Mouse (Mus musculus): ENCODE measurements around the gene Gm20696.
A peak's percentile ranks its signal among the peaks of the same experiment; 100 is the strongest.

Gm20696 gene

DNA sequence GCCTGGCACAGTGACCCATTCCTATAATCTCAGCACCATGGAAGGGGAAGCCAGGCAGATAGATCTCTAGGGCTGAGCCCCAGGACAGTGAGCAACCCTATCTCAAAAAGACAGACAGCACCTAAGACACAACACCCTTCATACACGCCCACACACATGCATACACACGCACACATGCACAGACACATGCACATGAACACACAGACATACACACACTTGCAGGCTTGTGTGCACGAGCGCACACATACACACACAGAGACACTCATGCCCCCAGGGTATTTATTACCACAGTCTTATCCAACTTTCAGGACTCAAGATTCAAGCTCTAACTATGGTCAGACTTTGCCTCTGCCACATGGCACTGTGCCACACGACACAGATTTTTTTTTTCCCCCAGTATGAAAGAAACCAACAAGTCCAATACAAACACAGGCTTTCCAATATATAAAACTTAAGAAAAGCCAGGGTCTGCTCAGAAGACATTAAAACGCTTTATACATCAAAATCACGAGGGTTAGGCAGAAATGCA is 182.3 kb downstream of the Gm20696 start:
- DNase-seq (ENCODE audit: low spot score in 2 of 2), result no peak

DNA sequence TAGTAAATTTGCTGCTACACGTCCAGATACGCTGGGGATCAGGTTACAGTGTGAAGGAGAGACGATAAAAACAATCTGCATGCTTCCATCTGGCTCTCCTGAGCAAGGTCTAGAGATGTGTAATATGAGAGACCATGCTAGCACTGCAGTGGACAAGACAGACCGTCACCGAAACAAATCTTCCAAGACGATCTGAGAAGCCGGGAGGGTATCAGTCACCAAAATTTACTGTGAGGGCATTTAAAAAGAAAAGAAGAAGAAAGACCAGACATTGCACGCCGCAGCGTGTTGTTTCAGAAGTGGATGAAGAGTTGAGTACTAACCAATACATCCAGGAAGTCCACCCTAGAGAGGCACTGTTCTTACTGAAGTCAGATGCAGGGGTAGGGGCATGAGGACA is 183.0 kb downstream of the Gm20696 start:
- no peak for DNase-seq (ENCODE audit: low spot score in 2 of 2)

DNA sequence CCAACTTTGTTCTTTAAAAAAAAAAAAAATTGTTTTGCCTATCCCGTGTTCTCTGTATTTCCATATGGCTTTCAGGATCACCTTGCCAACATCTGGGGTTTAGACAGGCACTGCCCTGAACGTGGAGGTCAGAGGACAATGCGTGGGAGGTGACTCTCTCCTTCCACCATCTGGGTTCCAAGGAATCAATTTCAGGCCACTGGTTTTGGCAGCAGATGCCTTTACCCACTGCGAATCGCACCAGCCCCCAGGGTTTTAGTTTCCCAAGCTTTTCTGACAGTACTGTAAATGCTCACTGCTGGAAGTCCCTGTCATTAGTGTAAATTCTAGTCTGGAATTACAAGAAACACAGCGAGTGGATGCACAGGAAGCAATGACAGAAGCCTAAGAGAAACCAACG is 185.0 kb downstream of the Gm20696 start:
- DNase-seq (ENCODE audit: low spot score in 2 of 2), result no peak

DNA sequence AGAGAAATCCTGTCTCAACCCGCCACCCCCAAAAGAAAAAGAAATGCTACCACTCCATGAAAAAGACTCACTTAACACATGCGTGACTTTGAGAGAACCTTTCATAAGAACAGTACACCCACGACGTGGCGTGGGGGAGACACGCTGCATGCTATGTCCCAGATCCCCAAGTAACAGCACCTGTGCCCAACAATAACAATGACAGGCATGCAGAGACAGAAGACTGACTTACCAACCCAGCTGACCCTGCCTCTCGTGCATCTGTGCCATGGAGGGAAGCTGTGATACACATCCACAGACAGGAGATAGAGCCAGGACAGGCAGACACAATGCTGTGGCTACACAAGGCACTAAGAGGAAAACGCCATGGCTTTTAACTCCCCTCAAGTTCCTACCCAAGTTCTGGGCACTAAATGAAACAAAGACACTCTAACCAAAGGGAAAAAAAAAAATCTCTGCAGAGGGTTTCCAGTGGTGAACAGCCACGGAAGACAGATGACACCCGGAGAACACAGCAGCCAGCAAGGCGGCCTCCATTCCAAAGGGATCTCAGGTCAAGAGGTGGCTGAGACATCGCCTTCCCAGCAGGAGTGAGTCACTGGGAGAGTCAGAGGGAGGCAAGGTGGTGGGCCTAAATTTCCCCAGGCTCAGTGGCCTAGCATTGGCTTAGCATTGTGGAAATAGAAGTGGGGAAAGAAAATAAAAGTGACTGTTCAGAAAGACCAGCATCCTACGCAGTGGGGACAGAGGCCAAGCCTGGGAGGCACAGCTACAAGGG is 187.5 kb downstream of the Gm20696 start:
- DNase-seq (ENCODE audit: low spot score in 2 of 2), result no peak

DNA sequence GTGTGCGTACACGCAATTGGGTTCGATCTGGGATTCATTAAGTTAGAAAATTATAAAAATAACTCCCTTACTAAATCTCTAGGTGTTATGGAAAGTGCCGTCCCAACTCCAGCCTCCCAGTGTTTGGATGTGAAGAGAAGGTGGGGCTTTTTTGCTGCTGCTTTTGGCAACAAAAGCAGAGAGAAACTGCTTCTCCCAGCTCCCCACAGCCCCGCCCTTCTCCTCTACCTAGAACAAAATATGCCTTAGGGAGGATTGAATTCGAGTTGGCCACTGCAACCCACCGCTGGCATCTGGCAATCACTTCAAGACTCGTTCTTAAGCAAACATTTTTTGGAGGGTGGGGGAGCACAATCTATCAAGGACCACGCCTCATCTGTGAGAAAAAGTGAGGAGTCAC is 191.6 kb downstream of the Gm20696 start:
- DNase-seq (ENCODE audit: low spot score in 2 of 2), result no peak

DNA sequence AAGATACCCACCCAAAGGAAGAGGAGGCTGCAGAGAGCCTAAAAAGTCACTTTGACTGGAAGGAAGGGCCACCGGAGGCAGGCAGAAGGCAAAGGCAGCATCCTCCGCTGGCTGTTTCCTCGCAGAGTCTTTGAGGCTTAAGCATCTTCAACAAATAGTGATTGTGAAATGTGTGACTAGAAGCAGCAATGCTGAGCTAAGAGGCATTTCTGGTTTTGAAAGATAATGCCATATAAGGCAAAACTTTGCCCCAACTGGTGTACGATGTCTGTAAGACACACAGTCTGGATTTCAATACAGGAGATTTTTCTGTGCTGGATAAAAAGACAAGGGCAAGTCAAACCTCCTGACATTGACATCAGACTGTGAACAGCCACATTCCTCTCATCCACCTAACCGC is 195.7 kb downstream of the Gm20696 start:
- no peak for DNase-seq (ENCODE audit: low spot score in 2 of 2)

DNA sequence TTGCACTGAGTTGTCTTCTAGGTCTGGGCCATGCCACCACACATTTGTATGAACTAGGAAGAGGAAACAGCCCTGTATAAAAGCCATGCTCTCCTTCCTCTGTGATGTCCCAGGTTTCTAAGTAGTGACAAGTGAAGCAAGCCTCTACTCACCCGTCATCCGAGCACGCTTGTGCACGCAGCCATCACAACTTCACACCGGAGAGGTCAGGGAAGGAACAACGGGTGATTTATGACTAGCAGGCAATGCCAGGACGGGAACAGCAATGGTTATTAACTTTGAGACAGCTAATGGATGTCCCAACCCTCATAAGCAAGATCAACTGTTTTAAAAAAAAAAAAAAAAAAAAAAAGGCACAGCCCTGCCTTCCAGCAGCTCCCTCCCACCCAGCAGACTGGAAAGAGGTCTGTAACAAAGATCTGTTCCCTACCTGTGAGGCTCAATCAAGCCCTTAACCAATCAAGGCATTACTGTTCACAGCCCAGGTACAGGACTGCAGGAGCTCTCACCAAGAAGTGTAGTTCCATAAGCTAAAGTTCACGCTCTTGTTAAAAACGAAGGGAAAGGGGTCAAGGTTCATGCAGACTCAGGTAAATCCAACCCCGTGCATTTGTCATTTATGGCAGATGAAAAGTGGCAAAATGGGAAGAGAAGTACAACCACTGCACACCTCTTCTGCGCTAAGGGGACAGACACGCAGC is 197.3 kb downstream of the Gm20696 start:
- DNase-seq (ENCODE audit: low spot score in 2 of 2), result no peak

DNA sequence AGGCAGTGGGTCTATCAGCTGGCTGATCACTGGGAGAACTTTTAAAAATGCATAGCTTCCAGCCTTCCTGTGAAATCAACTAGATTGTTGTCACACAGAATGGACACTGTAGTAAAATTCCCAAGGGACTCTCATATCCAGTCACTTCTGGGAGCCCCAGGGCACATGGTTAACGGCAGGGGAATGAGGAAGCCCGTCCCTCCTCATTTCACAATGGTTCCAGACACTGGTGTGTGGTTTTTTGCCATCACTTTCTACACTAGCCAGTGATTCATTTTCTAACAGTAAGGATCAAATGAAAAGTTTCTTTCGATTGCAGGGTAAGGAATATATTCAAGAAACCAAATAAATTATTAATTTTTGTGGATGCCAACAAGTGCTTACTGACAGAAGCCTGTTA is 198.8 kb downstream of the Gm20696 start:
- no peak for DNase-seq (ENCODE audit: low spot score in 2 of 2)

DNA sequence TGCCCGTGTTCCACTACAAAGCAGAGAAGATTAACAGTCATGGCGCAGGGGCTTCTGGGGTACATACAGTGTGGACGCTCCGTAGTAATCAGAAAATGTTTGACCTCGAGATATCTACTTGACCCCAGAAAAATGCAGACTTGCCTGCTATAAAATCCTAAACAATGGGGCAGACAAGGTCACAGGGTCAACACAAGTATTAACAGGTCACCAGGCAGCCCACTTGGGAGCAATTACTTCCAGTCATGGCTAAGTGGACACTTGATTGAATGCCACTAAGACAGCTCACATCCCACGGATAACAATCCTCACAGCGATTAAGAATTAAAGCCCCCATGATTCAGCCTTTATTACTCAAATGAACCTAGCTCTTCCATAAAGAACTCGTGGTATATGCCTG is 199.5 kb downstream of the Gm20696 start:
- DNase-seq (ENCODE audit: low spot score in 2 of 2), result no peak

DNA sequence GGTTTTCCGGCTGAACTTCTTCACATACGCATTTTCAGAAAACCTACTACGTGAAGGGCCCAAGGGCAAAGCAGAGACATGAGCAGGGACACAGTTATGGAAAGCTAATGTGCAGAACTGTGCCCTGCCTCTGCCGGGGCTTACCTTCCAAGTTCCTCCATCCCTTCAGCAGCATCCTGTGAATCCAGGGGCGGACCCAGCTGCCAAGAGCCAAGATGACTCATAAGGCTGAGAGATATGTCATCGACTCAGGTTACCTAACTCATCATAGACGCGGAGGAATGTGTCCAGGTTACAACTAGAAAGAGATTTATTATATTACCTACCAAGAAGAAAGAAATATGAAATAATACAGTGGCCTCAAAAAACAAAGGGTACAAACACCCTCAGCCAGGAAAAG is 200.2 kb downstream of the Gm20696 start:
- no peak for DNase-seq (ENCODE audit: low spot score in 2 of 2)

DNA sequence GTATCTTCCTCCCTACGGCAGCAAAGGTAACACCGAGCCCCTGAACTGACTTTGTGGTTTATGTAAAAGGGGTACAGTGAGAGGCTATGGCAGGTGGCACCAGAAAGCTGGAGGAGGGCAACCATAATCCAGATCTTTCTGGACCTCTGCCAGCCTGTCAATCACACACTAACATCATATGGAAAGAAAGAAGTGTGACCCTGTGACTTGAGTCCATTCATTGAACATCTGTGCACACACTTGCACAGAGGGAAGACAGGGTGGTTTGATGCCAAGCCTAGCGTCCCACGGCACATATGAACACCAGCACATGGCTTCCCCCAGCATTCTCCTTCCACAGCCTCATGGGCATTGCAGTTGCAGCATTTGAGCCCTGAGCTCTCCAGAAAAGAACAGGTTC is 202.1 kb downstream of the Gm20696 start:
- no peak for DNase-seq (ENCODE audit: low spot score in 2 of 2)

DNA sequence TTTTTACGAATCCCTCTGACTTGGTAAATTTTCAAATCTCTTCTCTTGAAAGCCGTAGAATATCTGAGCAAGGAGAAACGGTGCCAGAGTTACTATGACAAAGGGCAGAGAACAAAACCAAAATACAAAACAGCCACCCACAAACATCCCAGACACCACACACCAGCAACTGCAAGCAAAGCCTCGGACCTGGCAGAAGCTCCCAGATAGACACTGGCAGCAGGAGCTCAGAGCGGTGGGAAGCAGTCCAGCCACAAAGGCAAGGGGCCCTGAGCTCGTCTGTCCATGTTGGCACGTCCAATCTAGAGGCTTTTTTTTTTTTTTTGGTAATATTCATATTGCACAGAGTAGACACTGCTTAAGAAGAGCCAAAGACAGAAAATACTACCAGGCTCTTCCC is 202.7 kb downstream of the Gm20696 start:
- DNase-seq (ENCODE audit: low spot score in 2 of 2), result no peak

DNA sequence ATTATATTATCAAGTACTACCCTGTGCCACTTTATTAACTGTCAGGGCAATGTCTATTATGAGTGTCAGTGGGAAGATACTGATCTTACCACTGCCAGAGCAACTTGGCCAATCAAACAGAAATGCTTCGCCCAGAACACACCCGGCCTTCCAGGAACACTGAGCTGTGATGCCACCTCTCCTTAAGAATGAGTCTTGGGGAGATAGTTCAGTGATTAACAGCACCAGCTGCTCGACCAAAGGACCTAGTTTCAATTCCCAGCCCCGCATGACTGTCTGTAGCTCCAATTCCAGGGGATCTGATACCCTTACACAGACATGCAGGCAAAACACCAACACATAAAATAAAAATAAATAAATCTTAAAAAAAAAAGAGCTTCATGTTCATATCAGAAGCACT is 207.8 kb downstream of the Gm20696 start:
- DNase-seq (ENCODE audit: low spot score in 2 of 2), result no peak

DNA sequence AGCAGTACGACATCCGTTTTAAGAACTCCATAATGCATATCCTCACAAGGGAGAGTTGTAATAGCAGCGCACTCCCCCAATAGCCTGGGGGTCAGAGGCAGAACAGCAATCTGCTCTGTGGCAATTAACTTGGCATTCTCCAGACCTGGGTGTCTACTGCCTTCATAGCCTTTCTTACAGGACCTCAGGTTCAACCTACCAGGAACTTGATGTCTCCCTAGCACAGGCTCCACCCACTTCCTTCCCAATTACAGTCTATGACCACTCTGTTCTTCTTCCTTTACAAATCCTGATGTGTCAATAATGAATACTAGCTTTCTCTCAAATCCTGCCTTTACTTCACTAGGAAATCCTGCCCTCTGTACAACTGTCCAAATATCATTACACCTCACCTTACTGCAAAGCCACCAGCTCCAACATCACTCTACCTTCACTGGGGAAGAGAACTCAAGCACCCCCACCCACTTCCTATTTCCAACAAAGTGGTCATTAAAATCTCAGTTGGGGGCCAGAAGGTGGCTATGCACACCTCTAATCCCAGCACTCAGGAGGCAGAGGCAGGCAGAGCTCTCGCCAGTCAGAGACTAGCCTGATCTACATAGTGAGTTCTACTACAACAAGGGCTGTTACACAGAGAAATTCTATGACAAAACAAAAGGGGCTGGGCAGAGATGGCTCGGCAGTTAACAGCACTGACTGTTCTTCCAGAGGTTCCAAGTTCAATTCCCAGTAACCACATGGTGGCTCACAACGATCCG is 212.7 kb downstream of the Gm20696 start:
- DNase-seq (ENCODE audit: low spot score in 2 of 2), result no peak

DNA sequence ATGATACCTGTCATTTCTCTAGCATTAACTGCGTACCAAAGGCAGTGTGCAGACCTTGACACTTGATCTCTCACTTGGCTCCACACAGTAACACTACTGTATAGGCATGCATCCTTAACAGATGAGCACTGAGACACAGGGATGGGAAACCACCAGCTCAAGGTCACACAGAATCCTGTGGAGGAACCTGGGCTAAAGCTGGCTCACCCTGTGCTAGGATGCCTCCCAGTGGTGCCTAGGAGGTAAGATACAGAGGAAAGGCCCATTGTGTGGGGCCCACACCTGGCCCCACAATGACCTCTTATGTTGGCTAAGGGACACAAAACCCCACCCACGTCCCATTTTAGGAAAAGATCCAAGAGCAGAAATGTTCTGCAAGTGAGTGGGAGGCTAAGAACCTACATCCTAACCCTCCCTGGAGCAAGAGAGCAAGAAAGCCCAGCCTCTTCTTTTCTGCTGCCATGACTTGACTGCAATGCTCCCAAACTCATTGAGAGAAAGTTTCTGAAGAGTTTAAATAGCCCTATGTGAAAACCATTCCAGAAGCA is 213.9 kb downstream of the Gm20696 start:
- DNase-seq (ENCODE audit: low spot score in 2 of 2), result peak; percentile 48 to 49

DNA sequence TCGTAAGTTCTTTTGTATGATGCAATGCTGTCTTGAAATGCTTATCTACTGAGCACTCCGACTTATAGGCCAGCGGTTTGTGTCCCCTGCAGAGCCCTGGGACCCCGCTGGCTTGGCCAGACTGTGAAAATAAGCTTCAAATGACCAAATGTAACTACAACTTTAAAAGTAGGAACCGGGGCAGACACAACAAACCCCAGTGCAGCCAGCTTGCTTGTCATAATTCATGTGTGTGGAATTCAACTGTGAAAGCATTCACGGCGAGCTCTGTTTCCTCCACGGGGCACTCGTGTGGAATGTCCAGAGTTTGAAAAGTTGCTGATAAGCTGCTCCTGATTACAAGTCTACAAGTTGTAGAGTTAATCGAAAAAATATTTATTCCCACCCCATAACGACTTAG is 215.1 kb downstream of the Gm20696 start:
- DNase-seq (ENCODE audit: low spot score in 2 of 2), result no peak

DNA sequence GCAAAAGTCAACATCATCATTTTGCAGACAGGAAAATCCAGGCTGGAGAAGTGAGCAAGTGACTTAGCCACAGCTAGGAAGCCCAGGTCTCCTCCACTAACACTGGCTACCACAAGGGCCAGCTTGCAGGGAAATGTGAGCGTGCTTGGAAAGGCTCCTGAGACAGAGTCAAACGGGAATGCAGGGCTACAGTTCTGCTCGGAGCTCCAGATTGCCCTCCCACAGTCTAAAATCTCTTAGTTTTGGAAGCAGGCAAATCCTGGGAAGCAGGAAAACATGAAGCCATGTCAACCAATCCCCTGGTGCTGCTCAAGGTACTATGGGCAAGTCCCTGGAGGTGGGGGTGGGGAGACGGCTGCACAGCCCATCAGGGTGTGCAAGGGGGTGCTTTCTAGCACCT is 219.2 kb downstream of the Gm20696 start:
- no peak for DNase-seq (ENCODE audit: low spot score in 2 of 2)

DNA sequence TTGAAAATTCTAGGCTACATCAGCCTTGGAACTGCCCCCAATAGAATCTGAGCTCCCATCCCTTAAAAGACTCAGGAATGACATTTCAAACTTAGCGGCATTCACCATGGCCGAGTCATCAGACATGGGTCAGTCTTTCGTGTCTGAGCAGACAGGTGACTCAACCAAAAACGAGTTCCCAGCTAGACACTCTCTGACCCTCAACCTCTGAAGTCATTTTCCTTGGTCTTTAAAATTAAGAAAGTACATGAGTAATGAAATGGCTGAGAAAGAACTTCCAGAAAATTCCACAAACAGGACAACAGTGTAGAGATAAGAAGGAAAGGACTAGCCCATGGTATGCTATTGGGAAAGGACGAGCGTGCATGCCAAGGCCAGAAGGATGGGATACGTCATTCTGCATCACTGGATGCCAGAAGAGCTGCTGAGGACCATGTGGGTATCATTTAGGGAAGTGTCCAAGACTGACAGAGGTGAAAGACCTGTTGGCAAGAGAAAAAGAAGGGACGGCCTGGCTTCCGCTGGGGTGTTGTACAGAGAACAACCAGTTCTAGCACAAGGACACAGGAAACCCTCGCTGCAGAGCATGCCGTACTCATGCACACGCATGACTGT is 219.7 kb downstream of the Gm20696 start:
- DNase-seq (ENCODE audit: low spot score in 2 of 2), result no peak

DNA sequence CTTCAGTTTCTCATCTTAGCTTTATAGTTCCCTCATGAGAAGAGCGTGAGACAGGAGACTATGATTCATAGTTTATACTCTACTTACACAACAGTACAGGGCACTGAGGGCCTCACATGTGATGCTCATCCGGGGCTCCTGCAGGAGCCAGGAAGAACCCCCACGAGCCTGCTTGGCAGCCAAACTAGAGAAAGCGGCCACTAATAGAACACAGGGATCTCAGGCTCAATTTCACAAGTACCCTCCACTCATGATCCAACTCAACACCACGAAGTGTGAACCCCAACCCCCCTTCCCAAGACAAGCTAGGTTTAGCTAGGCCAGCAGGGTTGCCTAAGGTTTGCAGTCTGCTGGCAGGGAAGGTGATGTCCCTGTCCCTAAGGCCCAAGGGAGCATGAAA is 223.1 kb downstream of the Gm20696 start:
- no peak for DNase-seq (ENCODE audit: low spot score in 2 of 2)

DNA sequence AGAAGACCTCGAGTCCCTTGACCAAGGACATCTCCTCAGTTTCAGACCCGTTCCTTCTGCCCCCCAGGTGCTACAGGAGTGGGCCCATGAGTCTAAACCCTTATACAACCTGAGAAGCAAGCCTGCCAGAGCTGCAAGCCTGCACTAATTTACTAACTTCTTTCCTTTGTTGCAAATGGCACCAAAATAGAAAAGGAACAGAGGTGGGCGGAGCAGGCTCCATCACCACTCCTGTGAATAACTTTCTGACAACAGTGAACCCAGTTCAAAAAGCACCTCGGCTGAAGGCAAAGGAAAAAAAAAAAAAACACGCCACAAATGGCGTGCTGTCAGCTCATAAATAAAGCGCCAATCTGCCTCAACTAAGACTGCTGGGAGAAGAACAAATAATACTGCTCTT is 225.5 kb downstream of the Gm20696 start:
- DNase-seq (ENCODE audit: low spot score in 2 of 2), result no peak

DNA sequence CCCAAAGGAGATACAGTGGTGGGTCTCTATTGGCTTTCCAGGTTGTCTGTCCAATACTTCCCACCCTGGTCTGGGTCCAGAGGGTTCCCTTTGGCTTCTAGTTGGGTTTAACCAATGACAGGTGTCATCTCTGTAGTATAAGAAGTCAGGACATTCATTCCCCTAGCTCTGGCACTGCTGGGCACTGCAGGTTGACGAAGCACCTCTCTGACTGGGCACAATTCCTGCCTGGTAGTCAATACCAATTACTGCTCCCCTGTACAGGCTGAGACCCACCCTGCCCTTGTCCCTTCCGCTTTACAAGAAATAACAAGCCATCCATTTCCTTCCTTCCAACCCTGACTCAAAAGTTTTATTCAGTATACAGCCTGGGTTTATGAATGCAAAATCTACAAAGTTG is 226.0 kb downstream of the Gm20696 start:
- DNase-seq (ENCODE audit: low spot score in 2 of 2), result no peak

DNA sequence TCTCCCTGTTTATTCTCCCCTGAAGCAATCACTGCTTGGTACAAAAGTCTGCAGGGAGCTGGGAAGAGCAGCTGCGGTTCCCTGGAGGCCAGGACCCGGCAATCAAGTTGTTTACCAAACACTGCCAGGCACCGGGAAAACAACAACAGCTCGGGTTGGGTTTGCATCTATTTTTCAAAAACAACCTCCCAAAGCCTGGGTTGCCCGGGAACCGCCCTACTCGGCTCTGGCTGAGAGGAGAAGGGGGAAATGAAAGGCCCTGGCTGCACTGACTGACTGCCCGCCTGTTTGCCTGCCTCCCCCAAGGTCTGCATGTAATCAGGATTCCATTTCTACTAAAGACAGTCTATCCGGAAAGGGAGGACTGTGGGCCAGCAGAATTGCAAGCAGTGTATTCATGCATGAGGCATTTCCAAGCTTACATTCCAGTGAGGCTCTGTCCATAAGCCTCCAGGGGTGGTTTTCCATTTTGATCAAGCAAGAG is 226.7 kb downstream of the Gm20696 start:
- DNase-seq (ENCODE audit: low spot score in 2 of 2), result peak in 1 of 2 experiments; percentile 25
